Mouse (Mus musculus): ENCODE measurements around the gene Klf13.

The Klf13 gene

DNA sequence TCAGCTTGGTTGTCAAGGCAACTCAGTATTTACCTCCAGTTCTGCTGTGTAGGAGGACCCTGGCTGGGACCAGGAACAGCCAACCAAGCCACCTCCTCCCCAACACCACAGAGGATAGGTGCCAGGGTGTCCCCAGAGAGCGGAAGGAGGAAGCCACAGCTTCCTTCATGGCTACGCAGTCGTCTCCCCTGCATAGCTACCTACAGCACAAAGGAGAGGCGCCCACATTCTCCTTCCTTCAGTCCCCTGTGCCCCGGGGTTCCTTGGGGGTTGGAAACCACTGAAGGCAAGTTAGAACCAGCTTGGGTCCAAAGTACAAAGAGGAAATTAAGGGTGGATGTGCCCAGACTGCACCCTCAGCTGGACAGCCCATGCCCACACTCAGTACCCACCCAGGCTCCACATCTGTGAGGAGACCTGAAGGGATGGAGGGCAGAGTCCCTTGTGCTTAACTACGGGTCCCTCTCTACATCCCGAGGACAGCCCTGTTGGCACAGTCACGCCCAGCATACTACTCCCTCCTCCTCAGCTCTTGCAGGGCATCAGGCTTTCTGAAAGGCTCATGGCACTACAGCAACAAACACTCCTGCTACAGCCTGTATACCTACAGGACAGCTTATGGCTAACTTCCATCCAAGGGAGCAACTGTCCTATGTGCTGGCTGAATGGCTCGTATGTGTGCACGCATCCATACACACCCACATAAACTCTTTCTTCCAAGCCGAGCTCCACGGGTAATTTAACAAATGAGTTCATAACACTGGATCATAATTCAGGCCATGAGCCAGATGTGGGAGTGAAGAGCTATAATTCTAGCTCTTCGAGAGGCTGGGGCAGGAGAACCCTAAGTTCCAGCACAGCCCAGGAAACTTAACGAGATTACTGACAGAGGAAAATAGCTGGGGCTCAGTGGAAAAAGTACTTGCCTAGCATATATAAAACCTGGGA is 13.0 kb downstream of the Klf13 start:
- DNase-seq (ENCODE audit: low read depth), result no peak

DNA sequence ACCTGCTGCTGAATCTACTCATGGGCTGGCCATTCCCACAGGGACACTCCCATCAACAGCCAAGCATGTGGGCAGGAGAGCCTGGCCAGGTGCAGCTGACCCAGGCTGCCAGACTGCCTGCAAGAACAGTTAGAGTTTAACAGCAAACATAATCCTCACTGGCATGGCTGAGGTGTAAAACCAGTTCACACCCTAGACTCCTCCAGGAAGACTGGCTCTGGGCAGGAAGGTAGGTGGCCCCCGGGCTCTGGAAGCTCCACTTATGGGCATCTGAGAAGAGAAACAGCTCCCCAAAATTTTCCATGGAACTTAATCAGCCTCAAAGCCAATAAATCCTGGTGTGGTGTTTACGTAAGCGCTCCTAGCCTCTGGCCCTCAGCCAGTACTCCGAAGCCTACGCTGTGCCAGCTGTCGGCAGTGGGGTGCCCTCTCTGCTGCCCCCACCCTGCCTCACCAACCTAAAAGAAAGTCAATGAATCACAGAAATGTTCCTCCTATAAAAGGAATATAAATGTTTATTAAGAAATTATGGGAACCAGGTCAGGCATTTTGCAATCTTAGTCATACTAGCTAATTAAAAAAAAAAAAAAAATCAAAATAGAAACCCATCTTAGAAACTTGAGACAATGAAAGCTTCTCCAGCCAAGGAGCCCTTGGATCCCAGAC is 13.8 kb downstream of the Klf13 start:
- no peak for DNase-seq (ENCODE audit: low read depth)

DNA sequence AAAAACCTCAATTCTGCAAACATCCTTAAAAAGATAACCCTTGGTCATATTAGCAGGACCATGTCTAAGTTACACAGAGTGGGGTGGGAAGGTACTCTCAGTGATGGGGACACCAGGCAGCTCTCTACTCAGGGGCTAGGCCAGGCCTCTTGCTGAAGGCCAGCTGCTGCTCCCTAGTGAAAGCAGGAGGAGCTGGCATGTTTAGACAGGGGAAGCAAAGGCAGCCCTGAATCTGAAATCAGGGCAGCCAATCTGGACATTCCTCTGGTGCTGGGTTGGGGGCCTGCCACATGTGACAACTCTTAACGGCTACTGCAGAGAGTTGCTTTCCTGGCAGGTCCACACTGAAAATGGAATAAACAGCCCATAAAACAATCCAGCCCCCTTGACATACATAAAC is 14.6 kb downstream of the Klf13 start:
- DNase-seq (ENCODE audit: low read depth), result no peak

DNA sequence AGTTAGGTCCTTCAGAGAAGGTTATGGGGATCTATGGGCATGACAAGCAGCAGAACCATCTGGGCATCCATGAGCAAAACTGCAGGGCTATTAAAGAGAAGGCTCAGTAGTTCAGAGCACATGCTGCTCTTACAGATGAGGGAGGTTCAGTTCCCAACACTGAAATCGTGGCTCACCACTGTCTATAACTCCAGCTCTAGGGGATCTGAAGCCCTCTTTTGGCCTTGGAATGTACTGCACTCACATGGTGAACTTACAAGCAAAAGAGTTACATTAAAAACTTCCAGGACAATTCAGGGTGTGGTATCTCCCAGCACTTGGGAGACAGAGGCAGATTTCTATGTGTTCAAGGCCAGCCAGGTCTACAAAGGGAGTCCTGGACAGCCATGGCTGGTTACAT is 15.7 kb downstream of the Klf13 start:
- DNase-seq (ENCODE audit: low read depth), result no peak

DNA sequence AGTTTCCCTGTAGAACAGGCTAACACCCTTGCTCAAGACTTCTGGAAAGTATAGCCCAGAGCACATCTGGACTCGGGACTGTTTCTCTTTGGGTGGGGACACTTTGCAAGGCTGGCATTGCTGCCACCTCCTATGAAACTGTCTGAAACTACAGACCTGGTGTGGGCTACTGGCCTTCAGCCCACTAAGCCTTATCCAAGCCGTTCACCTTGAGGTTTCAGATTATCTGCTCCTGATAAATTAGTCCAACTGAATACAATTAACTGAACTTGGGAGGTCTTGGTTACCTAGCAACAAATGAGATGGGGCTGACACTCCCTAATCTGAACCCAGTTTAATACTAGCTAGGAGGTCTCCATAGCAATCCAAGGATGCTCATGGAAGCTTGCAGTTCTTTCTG is 16.1 kb downstream of the Klf13 start:
- no peak for DNase-seq (ENCODE audit: low read depth)

DNA sequence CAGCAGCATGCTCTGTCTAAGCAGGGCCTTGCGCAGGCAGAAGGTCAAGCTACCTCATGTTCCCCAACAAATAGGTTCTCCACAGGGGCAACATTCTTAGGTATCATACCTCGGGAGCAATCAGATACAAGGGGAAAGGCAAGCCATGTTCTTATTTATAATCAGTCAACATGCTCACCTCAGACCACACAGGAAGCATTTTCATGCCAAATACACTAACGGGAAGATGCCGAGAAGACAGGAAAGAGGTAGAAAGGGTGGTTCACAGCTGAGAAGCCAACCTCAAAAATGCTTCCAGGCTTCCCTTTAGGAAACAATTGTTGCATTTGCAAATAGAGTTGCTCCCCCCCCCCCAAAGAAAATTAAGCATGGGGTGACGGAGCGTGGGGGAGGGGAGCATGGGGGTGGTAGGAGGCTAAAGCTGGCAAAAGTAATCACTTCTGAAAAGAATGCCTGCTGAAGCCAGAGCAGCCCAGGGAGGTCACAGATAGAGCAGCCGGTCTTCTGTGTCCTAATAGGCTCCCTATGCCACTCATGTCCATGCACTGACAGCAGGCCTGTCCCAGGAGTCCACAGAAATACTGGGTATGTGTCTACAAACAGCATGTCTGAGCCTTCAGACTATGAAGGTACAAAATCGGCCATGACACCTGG is 16.7 kb downstream of the Klf13 start:
- no peak for DNase-seq (ENCODE audit: low read depth)

DNA sequence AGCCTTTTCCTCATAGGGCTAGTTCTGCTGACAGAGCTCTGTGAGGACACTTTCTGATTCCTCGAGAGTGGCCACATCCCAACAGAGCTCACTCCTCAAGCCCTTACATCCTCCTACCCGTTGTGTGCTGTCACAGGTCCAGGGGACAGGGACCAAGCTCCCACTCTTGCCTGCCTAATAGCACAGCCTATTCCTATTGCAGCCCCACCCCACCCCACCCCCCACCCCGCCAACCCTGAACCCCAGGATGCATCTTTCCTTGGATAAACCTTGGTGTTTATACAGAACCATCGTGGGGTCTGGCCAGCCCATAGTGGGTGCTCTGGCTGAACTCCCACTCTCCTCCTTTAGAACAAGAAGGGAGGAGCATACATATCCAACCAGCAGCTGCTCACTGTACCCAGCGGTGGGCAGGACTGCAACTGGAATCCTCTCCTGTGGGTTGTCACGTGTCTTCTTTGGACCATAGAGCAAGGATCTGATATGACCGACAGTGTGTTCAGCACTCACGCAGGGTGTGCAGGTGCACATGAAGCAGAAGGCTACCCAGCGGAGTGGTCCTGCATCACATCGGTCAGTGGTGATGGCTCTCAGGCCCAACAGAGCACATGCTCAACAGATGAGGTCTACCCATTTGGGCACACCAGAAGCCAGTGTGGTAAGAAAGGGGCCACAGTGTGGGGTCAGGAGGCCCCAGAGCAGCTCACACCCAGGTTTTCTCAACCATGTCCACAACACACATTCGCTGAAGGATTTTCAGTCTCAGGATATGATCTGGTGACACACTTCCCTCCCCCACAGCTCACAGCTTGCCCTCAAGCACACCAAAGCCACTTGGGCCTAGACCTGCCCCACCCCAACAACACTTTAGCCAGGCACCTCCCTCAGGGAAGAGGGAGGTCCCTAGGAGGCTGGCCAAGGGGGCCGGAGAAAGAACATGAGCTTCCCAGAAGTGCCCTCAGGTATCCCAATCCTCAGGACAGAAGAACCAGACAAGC is 19.6 kb downstream of the Klf13 start:
- no peak for DNase-seq (ENCODE audit: low read depth)

DNA sequence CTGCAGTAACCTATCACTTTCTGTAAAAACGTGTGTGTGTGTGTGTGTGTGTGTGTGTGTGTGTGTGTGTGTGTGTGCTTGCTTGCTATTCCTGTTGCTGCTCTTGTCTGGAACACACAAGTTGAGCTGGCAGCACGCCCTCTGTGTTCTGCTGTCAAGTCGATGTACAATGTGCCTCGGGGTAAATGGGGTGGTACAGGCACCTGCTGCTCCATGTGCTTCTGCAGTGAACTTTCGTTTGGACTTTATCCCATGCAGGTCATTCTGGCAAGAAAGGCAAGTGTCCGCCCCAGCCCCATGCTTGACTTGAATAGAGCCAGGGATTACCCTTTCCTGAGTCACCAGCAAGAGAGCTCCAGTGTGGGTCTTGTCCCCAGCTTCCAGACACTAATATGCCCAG is 21.0 kb downstream of the Klf13 start:
- no peak for DNase-seq (ENCODE audit: low read depth)

DNA sequence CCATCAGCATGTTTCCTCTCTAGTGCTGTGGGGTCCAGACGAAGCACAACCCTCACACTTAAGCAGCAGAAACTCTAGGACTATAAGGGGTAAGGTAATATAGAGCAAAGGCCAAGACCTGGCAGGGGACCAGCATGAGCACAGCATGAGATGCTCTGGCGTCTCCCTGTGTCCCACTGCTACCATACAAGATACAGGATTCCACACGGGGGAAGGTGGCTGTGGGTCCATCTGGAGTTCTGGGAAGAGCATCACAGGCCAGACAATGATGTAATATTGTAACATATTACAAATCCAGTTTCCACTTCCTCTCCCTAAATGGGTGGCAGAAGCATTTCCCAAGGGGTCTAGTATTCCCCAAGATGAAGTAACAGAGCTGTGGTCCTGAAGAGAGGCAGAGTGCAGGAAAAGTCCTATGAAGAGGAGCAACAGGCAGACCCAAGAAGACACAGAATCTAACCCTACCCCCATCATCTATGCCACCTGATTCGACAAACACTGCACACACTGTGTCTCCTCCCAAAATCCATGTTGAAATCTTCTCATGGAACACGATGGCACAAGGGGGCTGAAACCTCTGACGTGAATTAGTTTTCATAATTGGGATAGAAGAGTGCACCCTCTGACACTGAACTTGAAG is 22.3 kb downstream of the Klf13 start, which contains the start of gene E030018B13Rik:
TSS of gene E030018B13Rik (plus strand) at position 590 of the 640 bp plus-strand sequence.
- no peak for DNase-seq (ENCODE audit: low read depth)

DNA sequence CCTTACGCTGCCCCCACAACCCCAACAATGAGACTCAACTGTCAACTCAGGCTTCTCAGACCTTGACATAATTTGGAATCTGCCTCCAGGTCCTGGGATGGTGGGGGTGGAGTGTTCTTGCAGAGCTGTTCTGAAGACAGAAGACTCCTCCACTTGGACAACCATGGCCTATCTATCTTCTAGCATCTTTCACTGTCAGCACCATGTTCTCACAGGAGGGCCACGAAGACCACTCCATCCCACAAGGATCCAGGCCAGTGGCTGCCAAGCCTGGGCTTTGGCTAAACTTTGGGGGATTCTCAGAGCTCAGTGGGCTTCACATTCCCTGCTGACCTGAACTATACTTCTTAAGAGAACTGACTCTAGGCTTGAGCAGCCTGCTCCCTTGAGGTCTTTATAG is 23.8 kb downstream of the Klf13 start:
- DNase-seq (ENCODE audit: low read depth), result no peak

DNA sequence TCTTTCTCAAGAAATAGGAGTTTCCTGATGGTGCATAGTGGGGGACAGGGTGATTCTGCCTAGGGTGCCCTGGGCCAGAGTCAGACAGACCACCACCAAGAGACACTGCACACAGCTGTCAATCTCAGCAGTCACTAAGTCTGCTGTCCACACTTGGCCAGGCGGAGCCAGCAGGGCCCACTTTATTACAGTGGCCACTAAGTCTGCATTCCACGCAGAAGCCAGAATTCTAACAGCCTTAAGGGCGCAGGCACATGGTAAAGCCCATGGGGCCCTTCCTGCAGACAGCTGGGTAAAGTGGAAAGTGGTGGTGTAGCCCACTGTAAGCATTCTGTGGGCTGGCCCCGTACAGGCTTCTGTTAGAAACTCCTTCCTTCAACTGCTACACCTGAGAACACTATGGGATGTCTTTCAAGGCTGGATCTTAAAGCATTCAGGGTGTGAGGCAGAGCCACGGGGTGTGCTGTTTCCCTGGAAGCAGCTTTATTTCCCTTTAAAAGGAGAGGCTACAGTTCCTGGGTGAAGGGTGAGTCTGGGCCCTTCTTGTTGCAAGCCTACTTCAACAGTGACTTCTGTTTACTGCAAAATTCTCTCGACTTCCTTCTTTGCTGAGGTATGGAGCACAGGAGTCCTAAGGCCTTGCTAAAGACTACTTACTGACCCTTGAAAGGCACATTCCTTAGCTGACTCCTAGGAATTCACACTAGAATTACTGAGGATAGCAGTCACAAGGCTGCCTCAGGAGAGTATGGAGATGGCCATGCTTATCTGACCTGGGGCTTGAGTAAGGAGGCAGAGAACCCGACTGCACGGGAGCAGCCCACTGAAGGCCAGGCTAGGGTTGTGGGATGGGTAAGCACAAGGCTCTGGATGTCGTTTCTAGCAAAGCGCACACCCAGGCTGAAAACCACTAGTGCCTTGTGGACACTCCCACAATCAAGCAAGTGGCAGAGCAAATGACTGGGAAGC is 24.7 kb downstream of the Klf13 start:
- DNase-seq (ENCODE audit: low read depth), result no peak

DNA sequence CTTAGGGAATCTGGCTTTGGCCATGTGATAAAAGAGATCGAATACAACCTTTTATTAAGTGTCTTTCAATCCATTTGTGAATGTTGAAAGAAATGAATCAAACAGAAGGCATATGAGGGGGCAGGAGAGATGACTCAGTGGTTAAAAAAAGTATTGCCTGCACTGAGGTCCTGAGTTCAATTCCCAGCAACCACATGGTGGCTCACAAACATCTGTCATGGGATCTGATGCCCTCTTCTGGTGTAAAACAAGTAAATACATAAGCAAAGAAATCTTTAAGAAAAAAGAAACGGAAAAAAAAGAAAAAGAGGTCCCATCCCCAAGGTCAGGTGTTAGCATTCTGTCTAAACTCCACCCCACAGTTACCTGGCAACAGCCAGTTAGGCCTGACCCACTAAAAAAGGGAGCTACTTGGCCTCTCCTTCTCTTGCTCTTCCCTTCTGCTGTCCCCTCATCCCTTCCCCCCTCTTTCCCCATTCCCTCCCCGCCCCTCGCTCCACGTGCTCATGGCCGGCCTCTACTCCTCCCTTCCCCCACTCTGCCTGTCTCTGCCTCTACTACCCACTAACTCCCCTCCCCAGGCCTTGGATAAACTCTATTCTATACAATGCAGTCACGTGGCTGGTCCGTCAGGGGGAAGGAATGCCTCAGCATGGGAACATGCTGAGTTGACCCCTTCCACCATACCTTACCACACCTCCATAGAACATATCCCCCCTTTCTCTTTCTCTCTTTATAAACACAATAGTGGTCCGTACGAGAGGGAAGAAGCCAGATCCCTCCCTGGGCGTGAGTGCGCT is 25.6 kb downstream of the Klf13 start:
- no peak for DNase-seq (ENCODE audit: low read depth)

DNA sequence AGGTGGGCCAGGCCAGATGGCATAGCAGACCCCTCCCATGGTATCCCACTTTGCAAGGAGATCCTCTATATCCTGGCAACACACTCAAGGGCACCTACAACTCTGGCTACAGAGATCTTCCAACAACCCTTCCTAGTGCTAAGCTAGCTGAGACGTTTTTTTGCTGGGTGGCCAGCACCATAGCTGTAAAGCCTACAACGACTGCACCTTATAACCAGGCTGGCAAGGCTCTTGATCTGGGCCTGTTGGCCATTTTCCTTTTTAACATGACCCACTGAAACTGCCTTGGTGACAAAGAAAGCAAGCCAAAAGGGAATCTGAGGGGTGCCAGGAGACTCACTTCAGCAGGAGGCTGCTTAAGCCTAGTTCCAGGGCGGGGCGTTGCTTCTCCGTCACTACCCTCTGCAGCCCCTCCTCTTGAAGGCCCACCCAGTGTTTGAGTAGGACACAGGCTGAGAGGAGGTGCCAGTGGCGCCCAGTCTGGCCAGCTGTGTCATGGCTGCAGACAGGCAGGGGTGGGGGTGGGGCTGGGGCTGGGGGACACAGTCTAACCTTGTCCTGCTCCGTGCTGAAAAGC is 26.4 kb downstream of the Klf13 start:
- DNase-seq (ENCODE audit: low read depth), result no peak

DNA sequence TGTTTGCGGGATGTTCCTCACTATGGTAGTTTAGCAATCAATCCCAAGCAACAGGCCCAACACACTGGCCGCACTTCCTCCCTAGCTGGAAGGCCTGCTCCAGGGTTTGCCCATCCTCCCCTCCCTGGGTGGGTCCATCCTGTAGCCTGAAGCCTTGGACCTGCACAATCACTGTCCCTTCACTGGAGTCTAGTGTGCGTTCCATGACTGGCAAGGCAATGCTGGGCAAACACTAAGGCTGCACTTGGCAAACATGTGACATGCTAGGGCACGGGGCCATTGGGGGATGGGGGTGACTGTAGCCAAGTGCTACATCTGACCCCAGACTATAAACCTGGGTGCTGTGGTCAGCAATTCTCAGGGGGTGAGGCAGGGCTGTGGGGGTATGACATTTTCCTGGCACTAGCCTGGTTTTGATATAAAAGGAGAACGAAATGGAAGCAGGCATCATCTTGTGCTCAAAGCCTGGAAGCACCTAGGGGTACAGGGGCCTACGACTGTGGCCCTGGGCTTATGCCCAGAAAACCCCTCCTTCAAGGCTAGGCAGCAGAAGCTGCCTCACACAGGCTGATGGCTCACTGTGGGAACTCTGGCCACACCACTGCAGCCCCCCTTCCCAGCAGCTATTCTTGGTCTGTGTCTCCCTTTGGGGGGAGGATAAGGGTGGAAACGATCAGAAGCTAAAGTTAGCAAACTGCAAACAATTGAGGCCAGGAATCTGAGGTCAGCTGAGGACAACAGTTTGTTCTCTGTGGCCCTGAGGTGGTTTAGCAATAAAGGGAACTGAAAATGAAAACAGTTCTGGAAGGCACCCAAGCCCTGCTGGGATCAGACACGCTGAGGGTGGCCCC is 27.1 kb downstream of the Klf13 start:
- no peak for DNase-seq (ENCODE audit: low read depth)

DNA sequence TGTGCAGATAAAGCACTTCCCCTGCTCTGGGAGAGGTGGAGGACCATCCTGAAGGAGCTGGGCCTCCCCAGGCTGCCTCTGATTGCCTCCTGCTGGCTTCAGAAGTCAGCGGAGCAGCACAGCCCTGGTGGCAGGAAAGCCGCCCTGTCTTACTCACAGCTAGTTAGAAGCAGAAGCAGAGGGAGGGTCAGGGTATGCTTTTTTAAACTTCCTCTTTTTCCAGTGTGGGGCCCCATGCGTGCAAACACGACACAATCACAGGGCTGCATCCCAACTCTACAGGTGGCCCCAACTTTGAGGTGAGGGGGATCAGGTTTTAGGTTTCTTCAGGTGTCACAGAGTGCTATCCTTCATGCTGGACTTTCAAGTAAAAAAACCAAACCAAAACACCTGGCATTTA is 27.8 kb downstream of the Klf13 start:
- DNase-seq (ENCODE audit: low read depth), result no peak

DNA sequence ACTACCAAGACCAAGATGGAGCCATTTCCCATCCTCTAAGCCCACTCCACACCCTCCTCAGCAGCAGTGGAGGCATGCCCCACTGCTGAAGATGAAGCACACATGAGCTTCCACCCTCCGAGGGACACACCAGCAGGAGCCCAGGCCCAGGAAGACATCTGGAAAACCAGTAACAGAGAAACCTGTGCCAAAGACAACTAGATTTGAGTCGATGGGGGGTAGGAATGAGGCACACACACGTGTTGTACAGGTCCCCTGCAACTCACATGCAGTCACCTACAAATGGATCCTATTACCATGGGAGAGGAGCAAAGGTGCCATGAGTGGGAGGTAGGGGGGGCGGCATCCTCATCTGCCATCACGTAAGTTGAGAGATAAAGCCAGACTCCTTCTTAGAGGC is 28.5 kb downstream of the Klf13 start:
- DNase-seq (ENCODE audit: low read depth), result no peak

DNA sequence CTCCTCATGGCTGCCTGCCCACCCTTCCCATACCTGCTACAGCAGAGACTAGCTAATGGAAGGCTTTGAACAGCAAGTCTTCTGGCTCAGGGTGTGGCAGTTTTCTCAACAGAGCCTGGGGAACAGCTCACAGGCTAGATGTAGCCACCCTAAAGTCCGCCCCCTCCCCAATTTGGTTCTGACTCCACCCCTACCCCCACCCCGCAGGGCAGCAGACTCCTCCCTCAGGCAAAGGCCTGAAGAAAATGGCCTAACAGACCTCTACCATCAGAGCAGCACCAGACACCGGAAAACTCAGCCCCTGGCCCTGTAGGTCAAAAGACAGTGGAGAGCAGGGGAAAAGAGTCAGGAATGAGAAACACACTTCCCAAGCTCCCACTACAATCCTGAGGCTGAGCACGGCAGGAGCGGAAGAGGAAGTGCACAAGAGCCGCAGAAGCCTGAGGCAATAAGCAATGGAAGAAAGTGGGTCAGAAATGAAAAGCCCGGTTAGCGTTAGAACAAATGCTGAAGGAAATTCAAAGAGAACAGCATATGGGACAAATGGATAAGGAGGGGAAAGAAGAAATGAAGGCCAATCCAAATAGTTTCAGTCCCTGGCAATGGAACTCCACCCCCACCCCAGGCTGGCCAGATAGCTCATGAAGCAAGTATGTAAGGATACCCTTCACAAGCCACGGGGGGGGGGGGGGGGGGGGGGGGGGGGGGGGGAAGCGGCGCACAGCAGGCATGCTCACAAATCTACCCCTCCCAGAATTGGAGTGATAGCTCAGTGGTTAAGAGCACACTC is 30.0 kb downstream of the Klf13 start:
- DNase-seq (ENCODE audit: low read depth), result no peak
